Mouse (Mus musculus) heart, adult 11 months (tissue): ENCODE results near the gene Sqor.
A peak's percentile ranks its signal among the peaks of the same experiment; 100 is the strongest.

Source experiments
- DNase-seq: peaks from one replicate; pipeline ENCODE4 v3.0.0; 2022

The Sqor gene

GRCm38 (mm10) chr2:122784701-122785100 is 19.7 kb downstream of the Sqor start:
- peak; percentile 87 for DNase-seq

GRCm38 (mm10) chr2:122786167-122786566 is 21.1 kb downstream of the Sqor start:
- DNase-seq: no peak

DNA sequence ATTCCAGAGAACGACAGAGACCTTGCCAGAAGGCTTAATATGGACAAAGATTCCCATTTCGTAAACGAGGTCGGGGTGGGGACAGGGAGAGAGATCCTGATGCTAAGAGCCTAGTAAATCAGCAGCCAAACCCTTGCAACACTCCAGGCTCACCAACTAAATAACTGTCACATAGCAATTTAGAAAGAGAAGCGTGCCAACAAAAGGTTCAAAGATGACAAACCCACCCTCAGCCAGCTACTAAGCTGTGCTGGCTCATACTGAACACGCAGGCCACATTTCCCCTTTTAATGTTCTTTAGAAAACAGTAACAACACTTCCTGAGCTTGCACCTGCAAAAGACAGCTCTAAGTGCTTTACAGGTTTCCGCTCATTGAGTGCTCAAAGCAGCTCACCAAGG is 24.3 kb downstream of the Sqor start:
- no peak for DNase-seq

GRCm38 (mm10) chr2:122789730-122790129 is 24.7 kb downstream of the Sqor start:
- no peak for DNase-seq

- DNase-seq: no peak
These were observed 39.4 kb downstream of the Sqor start for GRCm38 (mm10) chr2:122804392-122804791.

GRCm38 (mm10) chr2:122806040-122806439 is 41.0 kb downstream of the Sqor start:
- DNase-seq: peak; percentile 31

DNA sequence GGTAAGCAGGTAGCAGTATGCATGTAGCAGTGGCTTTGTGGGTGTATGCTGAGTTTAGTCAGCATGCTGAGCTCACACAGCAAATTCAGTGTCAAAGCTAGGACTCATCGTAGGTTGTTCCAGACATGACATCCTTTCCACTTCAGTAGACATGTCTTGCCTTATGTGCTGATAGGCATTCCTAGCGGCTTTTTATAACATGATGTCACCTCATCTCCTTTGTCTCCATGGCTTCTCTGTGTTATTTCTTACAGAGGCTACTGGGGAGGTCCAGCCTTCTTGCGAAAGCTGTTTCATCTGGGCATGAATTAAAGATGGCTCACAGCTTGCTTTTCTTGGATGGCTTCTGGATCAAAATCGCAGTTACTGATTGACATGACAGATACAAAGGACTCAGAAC is 44.0 kb downstream of the Sqor start:
- DNase-seq: peak; percentile 50

- peak; percentile 24 for DNase-seq
These were observed 51.9 kb downstream of the Sqor start for GRCm38 (mm10) chr2:122816986-122817385.

DNA sequence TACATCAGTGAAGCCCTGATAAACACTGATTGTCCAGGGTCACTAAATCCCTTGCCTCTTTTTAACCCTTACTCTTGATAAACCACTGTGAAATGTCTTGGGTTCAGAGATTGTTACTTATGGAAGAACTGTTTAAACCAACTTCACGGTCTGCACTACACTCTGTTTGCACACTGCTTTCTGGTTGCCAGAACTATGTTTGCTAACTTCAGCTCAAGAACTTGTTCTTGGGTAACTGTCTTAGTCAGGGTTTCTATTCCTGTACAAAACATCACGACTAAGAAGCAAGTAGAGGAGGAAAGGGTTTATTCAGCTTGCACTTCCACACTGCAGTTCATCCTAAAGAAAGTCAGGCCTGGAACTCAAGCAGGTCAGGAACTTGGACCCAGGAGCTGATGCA is 56.2 kb downstream of the Sqor start:
- DNase-seq: no peak

DNA sequence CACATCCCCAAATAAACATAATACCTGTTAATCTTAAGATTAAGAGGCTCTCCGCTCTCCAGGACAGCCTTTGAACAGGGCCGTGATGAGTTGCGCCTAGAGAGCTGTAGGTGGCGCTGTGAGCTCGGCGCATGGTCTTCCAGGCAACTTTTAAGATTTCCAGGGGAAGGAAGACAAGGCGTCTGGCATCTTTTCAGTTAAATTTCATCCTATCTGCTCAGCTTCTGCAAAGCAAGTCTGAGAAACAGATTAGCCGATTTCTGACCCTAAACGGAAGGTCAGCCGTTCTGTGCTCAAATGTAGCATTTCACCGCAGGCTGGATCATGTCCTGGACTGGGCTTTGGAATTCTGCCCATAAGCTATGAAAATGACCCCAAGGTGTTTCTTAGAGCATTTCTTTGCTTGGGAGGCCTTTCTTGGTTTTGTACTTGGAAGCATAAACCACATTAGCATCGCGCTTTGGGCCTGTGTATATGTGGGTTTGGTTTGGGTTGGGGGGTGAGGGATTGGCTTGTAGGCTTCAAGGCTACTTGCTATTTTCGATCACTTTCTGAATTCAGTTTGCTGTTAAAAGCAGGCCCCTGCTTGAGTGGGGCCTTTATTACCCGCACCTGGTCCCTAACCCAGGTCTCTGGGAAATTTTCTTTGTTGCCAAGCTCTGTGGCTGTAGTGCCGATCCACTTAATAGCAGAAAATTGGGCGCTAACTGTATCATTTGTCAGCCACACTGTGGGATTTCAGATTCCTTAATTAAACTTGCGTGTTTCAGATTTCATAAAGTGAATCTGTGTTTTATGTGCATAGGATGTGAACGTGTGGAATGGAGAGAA is 60.6 kb downstream of the Sqor start:
- no peak for DNase-seq

GRCm38 (mm10) chr2:122826302-122826701 is 61.3 kb downstream of the Sqor start:
- DNase-seq: no peak

DNA sequence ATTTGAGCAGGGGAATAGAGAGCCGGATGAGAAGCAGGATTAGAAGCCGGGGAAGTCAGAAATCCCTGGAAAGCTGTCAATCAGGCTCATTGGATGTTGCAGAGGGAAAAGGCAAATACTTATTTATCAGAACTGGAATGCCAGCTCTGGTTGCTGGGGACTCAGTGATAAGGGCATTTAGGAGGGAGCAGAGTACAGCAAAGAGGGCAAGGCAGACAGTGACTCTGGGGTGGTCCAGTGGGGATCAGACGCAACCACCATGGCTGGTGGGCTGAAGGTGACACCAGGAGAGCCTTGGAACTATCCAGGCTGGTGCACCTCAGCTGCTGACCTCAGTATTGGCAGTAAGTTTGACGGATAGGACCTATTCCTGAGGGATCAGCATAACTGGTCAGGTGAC is 89.6 kb downstream of the Sqor start:
- no peak for DNase-seq

DNA sequence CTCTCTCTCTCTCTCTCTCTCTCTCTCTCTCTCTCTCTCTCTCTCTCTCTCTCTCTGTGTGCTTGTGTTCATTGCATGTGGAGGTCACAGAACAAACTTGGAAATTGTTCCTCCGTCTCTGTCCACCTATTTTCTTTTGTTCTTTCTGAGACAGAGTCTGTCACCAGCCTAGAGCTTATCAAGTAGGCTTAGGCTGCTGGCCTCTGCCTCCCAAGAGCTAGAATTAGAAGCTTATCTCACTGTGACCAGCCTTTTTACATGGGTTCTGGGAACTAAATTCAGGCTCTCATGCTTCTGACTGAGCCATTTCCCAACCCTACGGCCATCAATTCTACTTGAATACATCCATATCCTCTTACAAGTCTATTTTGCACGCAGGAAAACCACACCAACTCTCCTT is 90.3 kb downstream of the Sqor start:
- no peak for DNase-seq
